In the genomic region with DNA sequence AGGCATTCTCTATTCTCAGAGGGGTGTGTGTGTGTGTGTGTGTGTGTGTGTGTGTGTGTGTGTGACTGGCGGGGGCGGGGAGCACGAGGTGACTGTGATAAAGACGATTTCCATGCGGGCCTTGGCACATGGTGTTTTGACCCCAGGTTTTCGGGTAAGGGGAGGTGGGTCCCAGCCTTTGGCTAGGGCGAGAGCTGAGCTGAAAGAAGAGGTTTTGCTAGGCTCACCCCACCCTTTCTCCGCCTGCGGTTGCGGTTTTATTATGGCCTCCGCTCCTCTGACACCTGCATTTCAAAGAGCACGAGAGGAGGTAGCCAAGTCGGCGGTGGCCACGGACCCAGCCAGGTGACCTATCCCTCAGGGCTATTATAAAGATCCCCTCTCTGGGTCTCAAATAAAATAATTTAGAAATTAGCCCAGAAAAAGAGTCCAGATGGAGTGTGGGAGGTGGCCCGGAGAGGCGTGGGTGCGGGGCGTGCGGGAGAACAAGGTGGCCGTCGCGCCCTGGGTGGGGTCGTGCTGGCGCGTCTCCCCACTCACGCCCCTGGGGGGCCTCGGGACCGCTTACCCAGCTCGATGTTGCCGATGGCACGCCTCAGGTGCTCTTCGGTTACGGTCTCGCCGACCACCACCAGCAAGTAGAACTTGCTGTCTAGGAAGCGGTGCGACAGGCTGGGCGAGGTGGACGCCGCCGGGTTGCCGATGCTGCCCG, we compare ENCODE assay signal across 7 mouse cellular contexts. TPM values are rescaled to one million over a fixed set of nuclear protein-coding genes. Genes with fewer than 3 reads are reported as not detected.
DNase-seq lines count a peak whose midpoint lies in the region; ATAC-seq and TF ChIP-seq lines count a peak whose summit lies in the region.

No protein-coding gene starts in this region.

- no peak overlapping the region for H3K27ac ChIP-seq in lung, postnatal 0 days (ENCODE audit: low read length)
- peak overlapping the region; percentile 98 for H3K27ac ChIP-seq in forebrain, embryonic 11.5 days (ENCODE audit: low read depth, low read length)
- peak overlapping the region; percentile 99 for H3K27ac ChIP-seq in midbrain, embryonic 14.5 days (replicated peaks; ENCODE audit: low read depth, low read length)

- H3K4me2 ChIP-seq in lung, postnatal 0 days (replicated peaks; ENCODE audit: low read depth, low read length) = peak overlapping the region; percentile 86
- H3K4me2 ChIP-seq in forebrain, embryonic 11.5 days (ENCODE audit: low read depth, low read length, severe bottlenecking) = peak overlapping the region; percentile 68
- H3K4me2 ChIP-seq in midbrain, embryonic 14.5 days (ENCODE audit: low read length) = peak overlapping the region; percentile 78

- H3K9me3 ChIP-seq in lung, postnatal 0 days (ENCODE audit: low read length) = no peaks in the 10 kb centered on the region
- no peaks in the 10 kb centered on the region for H3K9me3 ChIP-seq in forebrain, embryonic 11.5 days (ENCODE audit: control insufficient read depth, low read length)
- no peaks in the 10 kb centered on the region for H3K9me3 ChIP-seq in midbrain, embryonic 14.5 days (ENCODE audit: control insufficient read depth, low read length)

- no peaks in the 10 kb centered on the region for H3K4me1 ChIP-seq in lung, postnatal 0 days (ENCODE audit: insufficient read depth, low read depth, low read length)
- peaks cover 12% of the 10 kb centered on the region for H3K4me1 ChIP-seq in forebrain, embryonic 11.5 days (replicated peaks; ENCODE audit: control insufficient read depth, insufficient read depth, low read length)
- H3K4me1 ChIP-seq in midbrain, embryonic 14.5 days (ENCODE audit: control insufficient read depth, insufficient read depth, low read length) = peaks cover 27% of the 10 kb centered on the region

- H3K4me3 ChIP-seq in lung, postnatal 0 days (ENCODE audit: low read depth, low read length) = peak overlapping the region; percentile 56
- peak overlapping the region; percentile 94 for H3K4me3 ChIP-seq in forebrain, embryonic 11.5 days (ENCODE audit: low read depth, low read length)
- H3K4me3 ChIP-seq in midbrain, embryonic 14.5 days (replicated peaks; ENCODE audit: low read depth, low read length) = peak overlapping the region; percentile 89

- TF ChIP-seq CTCF in lung, postnatal 0 days (IDR thresholded peaks at IDR 0.05) = no peak

- H3K27me3 ChIP-seq in lung, postnatal 0 days (replicated peaks; ENCODE audit: insufficient read depth, low read length) = no peaks in the 10 kb centered on the region
- no peaks in the 10 kb centered on the region for H3K27me3 ChIP-seq in forebrain, embryonic 11.5 days (ENCODE audit: control insufficient read depth, insufficient read depth, low read length)
- H3K27me3 ChIP-seq in midbrain, embryonic 14.5 days (ENCODE audit: control insufficient read depth, insufficient read depth, low read length) = no peaks in the 10 kb centered on the region

- TF ChIP-seq EP300 in lung, postnatal 0 days (IDR thresholded peaks at IDR 0.05) = no peak

- H3K9ac ChIP-seq in lung, postnatal 0 days (replicated peaks; ENCODE audit: low read depth) = peak overlapping the region; percentile 34; the same call in 1 of the 2 replicates
- H3K9ac ChIP-seq in forebrain, embryonic 11.5 days (ENCODE audit: low read length) = peak overlapping the region; percentile 94
- H3K9ac ChIP-seq in midbrain, embryonic 14.5 days (replicated peaks; ENCODE audit: low read length) = peak overlapping the region; percentile 85

- no peak for DNase-seq in lung, postnatal 0 days (ENCODE audit: low spot score)
- no peak for DNase-seq in lung, postnatal 36 days
- peak; percentile 45 for DNase-seq in brain, adult 2 months (ENCODE audit: low read depth, low spot score)
- no peak for DNase-seq in forebrain, embryonic 11.5 days (ENCODE audit: low spot score)
- DNase-seq in induced T-regulatory cell, adult 2 months (ENCODE audit: low read depth) = peak; percentile 36
- DNase-seq in midbrain, embryonic 14.5 days = peak; percentile 67
- DNase-seq in frontal cortex, adult 2 months (ENCODE audit: extremely low spot score in 1 of 2, low spot score in 1 of 2) = no peak

- peak; percentile 15; the same call in 1 of the 2 replicates for ATAC-seq in lung, postnatal 0 days
- ATAC-seq in forebrain, embryonic 11.5 days (replicated peaks; ENCODE audit: low FRiP score) = peak; percentile 25
- ATAC-seq in midbrain, embryonic 14.5 days (ENCODE audit: low FRiP score, low TSS enrichment) = peak; percentile 38

- whole genome bisulfite sequencing in lung, postnatal 0 days = under 1% methylated on average over 43 of the region's 44 CpGs
- WGBS in forebrain, embryonic 11.5 days = under 1% methylated on average over 44 of the region's 44 CpGs
- under 1% methylated on average over 44 of the region's 44 CpGs for WGBS in midbrain, embryonic 14.5 days

- H3K36me3 ChIP-seq in lung, postnatal 0 days (ENCODE audit: insufficient read depth, low read length) = no peaks in the 10 kb centered on the region
- no peaks in the 10 kb centered on the region for H3K36me3 ChIP-seq in forebrain, embryonic 11.5 days (ENCODE audit: control insufficient read depth, insufficient read depth, low read length)
- peaks cover 8% of the 10 kb centered on the region for H3K36me3 ChIP-seq in midbrain, embryonic 14.5 days (ENCODE audit: control insufficient read depth, insufficient read depth, low read length)

RNA-seq across cellular contexts. Expression of gene Map1b, which starts 0.4 kb away (rescaled TPM):
- 31.2 and 39.1 TPM in 2 replicates for polyA plus RNA-seq in lung, postnatal 0 days (2015; fragmentation: Nextera tagmentation; extraction: Ambion mirVana)
- 823 and 854 TPM in 2 replicates for polyA plus RNA-seq in forebrain, embryonic 11.5 days (2014; fragmentation: Nextera tagmentation; extraction: Ambion mirVana)
- polyA plus RNA-seq in midbrain, embryonic 14.5 days (2014; fragmentation: Nextera tagmentation; extraction: Ambion mirVana) = 2,111 and 2,470 TPM in 2 replicates
- polyA plus RNA-seq in frontal cortex, adult 2 months (2012; rRNA removed) = 145 and 146 TPM in 2 replicates

Comparison
In these comparisons a context has a peak if more than half of its experiments do, and no peak if none do; other contexts are left out.
1. DNase-seq: peak in brain, adult 2 months (single experiment), induced T-regulatory cell, adult 2 months (single experiment) and midbrain, embryonic 14.5 days (single experiment); none in lung, postnatal 0 days (single experiment), lung, postnatal 36 days (single experiment), forebrain, embryonic 11.5 days (single experiment) and frontal cortex, adult 2 months (0 of 2).
2. H3K9ac ChIP-seq: peak in every context shown above with its lines; median percentile 94 in forebrain, embryonic 11.5 days; 85 in midbrain, embryonic 14.5 days; 34 in lung, postnatal 0 days.
3. Peak in every context shown above with its lines, with median percentiles within 50 percentile points of each other: ATAC-seq, H3K4me2 ChIP-seq and H3K4me3 ChIP-seq.